Mouse (Mus musculus) liver, postnatal 0 days (tissue): ENCODE results near the gene Tmem145. TPM values are rescaled to one million over a fixed set of nuclear protein-coding genes. Genes with fewer than 3 reads are reported as not detected.

ENCODE experiments used
- ATAC-seq: fragments of 200-750 bp; cut with Nextera tagmentation; 2 replicates; pipeline ENCODE4 v1.8.0; 2017; ENCODE audit warnings: mild to moderate bottlenecking, moderate library complexity
- DNase-seq: peaks from one replicate; pipeline ENCODE4 v3.0.0-alpha.2; 2016
- H3K27ac ChIP-seq: fragments of 300-500 bp; sonication (generic); 2 replicates; pipeline ENCODE4 v1.5.1; 2014; ENCODE audit warnings: antibody characterized with exemption, moderate library complexity, mild to moderate bottlenecking, low read depth
- H3K27me3 ChIP-seq: fragments of 300-500 bp; sonication (generic); 2 replicates; pipeline ENCODE4 v1.6.1; 2014; ENCODE audit warnings: low read length, control low read depth, mixed read lengths; ENCODE audit not compliant: insufficient read depth
- H3K36me3 ChIP-seq: fragments of 300-500 bp; sonication (generic); replicated peaks from 2 replicates; pipeline ENCODE4 v1.6.1; 2014; ENCODE audit warnings: mild to moderate bottlenecking, control low read depth, low read length, moderate library complexity, mixed read lengths; ENCODE audit not compliant: insufficient read depth
- H3K4me1 ChIP-seq: fragments of 300-500 bp; sonication (generic); 2 replicates; pipeline ENCODE4 v1.6.1; 2014; ENCODE audit warnings: antibody characterized with exemption, mild to moderate bottlenecking, control low read depth; ENCODE audit not compliant: insufficient read depth
- H3K4me2 ChIP-seq: fragments of 300-500 bp; sonication (generic); 2 replicates; pipeline ENCODE4 v1.6.1; 2014; ENCODE audit warnings: low read depth, mild to moderate bottlenecking, low read length, moderate library complexity, mixed read lengths
- H3K4me3 ChIP-seq: fragments of 300-500 bp; sonication (generic); 2 replicates; pipeline ENCODE4 v1.5.1; 2014; ENCODE audit warnings: low read depth, low read length
- H3K9ac ChIP-seq: fragments of 300-500 bp; sonication (generic); replicated peaks from 2 replicates; pipeline ENCODE4 v1.6.1; 2014; ENCODE audit warnings: mild to moderate bottlenecking, moderate library complexity
- H3K9me3 ChIP-seq: fragments of 300-500 bp; sonication (generic); 2 replicates; pipeline ENCODE4 v1.6.1; 2016; ENCODE audit warnings: mild to moderate bottlenecking, control low read depth, low read length, mixed read lengths
- CTCF ChIP-seq: sonication (generic); IDR thresholded peaks from 2 replicates; pipeline ENCODE4 v1.5.1; 2016; ENCODE audit warnings: antibody characterized with exemption, low read depth
- EP300 ChIP-seq: IDR thresholded peaks from 2 replicates; pipeline ENCODE4 v1.6.1; 2016; ENCODE audit warnings: antibody characterized with exemption, low read depth, mild to moderate bottlenecking
- WGBS: fragments of 180-500 bp; shearing (Covaris S2); extraction: QIAGEN DNeasy Blood & Tissue Kit; methylation state at CpG from one replicate; pipeline ENCODE4 v1.1.7; 2014; ENCODE audit not compliant: insufficient replicate concordance; 5-methylcytosine and 5-hydroxymethylcytosine counted together
- polyA plus RNA-seq: library from polyadenylated mRNA; unstranded; fragments of >200 nt; fragmentation: Nextera tagmentation; extraction: Ambion mirVana; gene quantifications from 2 replicates; pipeline ENCODE4 v1.2.1, GENCODE M21; 2015

The Tmem145 gene
- polyA plus RNA-seq, 1 experiment from 2014 or later = not detected

DNA sequence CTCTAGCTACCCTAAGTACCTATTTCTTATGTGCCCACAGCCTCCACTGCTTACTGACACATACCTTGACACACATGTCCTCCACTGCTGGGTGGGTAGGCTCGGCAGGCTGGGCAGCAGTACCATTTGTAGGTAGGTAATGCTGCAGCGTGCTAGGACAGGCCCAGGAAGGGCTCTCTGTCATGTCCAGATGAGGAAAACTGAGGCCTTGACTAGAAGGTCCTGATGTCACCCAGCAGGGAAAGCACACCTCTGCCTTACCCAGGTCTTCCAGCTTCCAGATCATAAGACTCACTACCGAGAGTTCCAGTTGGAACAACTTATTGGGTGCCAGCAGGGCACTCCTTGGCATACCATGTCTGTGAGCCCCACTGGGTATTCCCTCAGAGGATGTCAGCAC lies 30.9 kb upstream of the Tmem145 start:
- no peak for ATAC-seq
- Histone ChIP-seq H3K27ac (peak overlapping the region; percentile 52; the same call in 1 of the 2 replicates), H3K4me2 (peak overlapping the region; percentile 41)

GRCm38 (mm10) chr7:25275555-25276298 lies 30.2 kb upstream of the Tmem145 start:
- peaks cover 56% of the 10 kb centered on the region for H3K4me1 ChIP-seq
- H3K36me3 ChIP-seq = peaks cover 20% of the 10 kb centered on the region
- H3K9ac ChIP-seq = peak overlapping the region; percentile 34; the same call in 1 of the 2 replicates
- no peak for ATAC-seq
- TF ChIP-seq EP300 (no peak), CTCF (no peak)
- DNase-seq = peak; percentile 15
- H3K9me3 ChIP-seq = no peaks in the 10 kb centered on the region
- no peaks in the 10 kb centered on the region for H3K27me3 ChIP-seq
- H3K4me2 ChIP-seq = no peak overlapping the region
- H3K27ac ChIP-seq = no peak overlapping the region
- no peak overlapping the region for H3K4me3 ChIP-seq
- 62% methylated on average over 9 of the region's 9 CpGs for WGBS

More for the DNA sequence above, 30.9 kb upstream of the Tmem145 start:
- TF ChIP-seq EP300 (no peak), CTCF (no peak)
- 88% methylated on average over 3 of the region's 3 CpGs for WGBS
- Histone ChIP-seq H3K36me3 (peaks cover 20% of the 10 kb centered on the region), H3K4me3 (no peak overlapping the region), H3K4me1 (peaks cover 52% of the 10 kb centered on the region), H3K9ac (peak overlapping the region; percentile 36), H3K27me3 (no peaks in the 10 kb centered on the region), H3K9me3 (no peaks in the 10 kb centered on the region)
- DNase-seq = no peak

DNA sequence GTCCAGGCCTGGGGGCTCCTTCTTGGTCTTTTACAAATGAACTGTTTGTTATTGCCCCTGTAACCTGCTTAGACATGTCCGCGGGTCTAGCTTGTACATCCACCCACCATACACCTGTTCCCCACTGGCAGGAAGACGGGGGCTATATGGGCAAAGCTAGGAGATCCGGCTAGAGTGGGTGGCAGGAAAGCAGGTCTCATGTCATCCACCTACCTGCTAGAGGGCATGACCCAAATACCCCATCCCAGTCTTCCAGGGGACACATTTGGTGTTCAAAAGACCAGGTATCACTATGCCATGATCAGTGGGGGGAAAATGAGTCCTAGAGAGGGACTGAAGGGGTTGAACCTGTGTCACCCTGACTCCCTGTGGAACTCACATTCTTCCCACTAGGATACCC lies 28.5 kb upstream of the Tmem145 start:
- DNase-seq (no peak), ATAC-seq (no peak)
- Histone ChIP-seq H3K4me1 (peaks cover 65% of the 10 kb centered on the region), H3K9ac (peak overlapping the region; percentile 68; the same call in 1 of the 2 replicates), H3K36me3 (peaks cover 7% of the 10 kb centered on the region; the same call in 1 of the 2 replicates), H3K4me2 (peak overlapping the region; percentile 99), H3K9me3 (no peaks in the 10 kb centered on the region), H3K27ac (peak overlapping the region; percentile 96; the same call in 1 of the 2 replicates), H3K27me3 (no peaks in the 10 kb centered on the region), H3K4me3 (no peak overlapping the region)
- TF ChIP-seq CTCF (no peak), EP300 (no peak)
- 92% methylated on average over 4 of the region's 4 CpGs for WGBS

DNA sequence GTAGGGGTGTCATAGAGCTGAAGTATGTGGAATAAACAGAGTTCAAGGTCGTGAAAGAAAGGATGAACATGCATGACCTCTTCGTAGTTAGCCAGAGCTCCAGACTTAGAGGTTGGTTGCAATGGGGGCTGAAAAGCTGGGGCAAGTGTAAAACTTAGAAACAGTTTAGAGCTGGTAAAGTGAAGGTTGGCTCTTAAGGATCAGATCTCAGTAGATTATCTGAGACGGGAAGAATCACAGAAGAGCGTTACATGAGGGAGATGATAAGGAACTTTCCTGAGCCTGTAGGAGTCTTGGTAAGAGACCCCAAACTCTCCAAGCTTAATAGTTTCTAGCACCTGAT lies 27.9 kb upstream of the Tmem145 start:
- Histone ChIP-seq H3K9ac (peak overlapping the region; percentile 68), H3K4me1 (peaks cover 66% of the 10 kb centered on the region), H3K27me3 (no peaks in the 10 kb centered on the region), H3K36me3 (0 out of 2 replicates have a peak, but pooled peaks cover 3% of the 10 kb centered on the region), H3K4me3 (peak overlapping the region; percentile 70), H3K9me3 (no peaks in the 10 kb centered on the region), H3K27ac (peak overlapping the region; percentile 96), H3K4me2 (peak overlapping the region; percentile 99)
- TF ChIP-seq CTCF = no peak
- no peak for TF ChIP-seq EP300
- ATAC-seq (no peak), DNase-seq (no peak)
- 9% methylated on average over 4 of the region's 4 CpGs for WGBS

- Histone ChIP-seq H3K27me3 (no peaks in the 10 kb centered on the region), H3K36me3 (0 out of 2 replicates have a peak, but pooled peaks cover 3% of the 10 kb centered on the region), H3K9me3 (no peaks in the 10 kb centered on the region), H3K27ac (peak overlapping the region; percentile 96), H3K9ac (peak overlapping the region; percentile 68), H3K4me2 (peak overlapping the region; percentile 99), H3K4me1 (peaks cover 66% of the 10 kb centered on the region), H3K4me3 (peak overlapping the region; percentile 70)
- under 1% methylated on average over 54 of the region's 60 CpGs for WGBS
- TF ChIP-seq EP300 = no peak
- TF ChIP-seq CTCF = peak; percentile 73
- peak; percentile 88 for DNase-seq
- peak; percentile 58 for ATAC-seq
Measured at GRCm38 (mm10) chr7:25278341-25279075, 27.4 kb upstream of the Tmem145 start.

- under 1% methylated on average over 45 of the region's 49 CpGs for WGBS
- TF ChIP-seq CTCF (peak; percentile 46), EP300 (peak; percentile 15; the same call in 1 of the 2 replicates)
- H3K9me3 ChIP-seq = no peaks in the 10 kb centered on the region
- DNase-seq (peak; percentile 79), ATAC-seq (peak; percentile 18)
- H3K4me1 ChIP-seq = peaks cover 68% of the 10 kb centered on the region
- H3K9ac ChIP-seq = peak overlapping the region; percentile 68
- H3K27me3 ChIP-seq = no peaks in the 10 kb centered on the region
- H3K27ac ChIP-seq = peak overlapping the region; percentile 96
- H3K4me3 ChIP-seq = peak overlapping the region; percentile 70
- H3K36me3 ChIP-seq = 0 out of 2 replicates have a peak, but pooled peaks cover 3% of the 10 kb centered on the region
- H3K4me2 ChIP-seq = peak overlapping the region; percentile 99
Measured at GRCm38 (mm10) chr7:25279076-25279860, 26.6 kb upstream of the Tmem145 start.
